Mouse (Mus musculus) heart, postnatal 0 days (tissue): Measurements from ENCODE around the gene Clip2.

ENCODE experiments used
- CTCF ChIP-seq: IDR thresholded peaks from 2 replicates; pipeline ENCODE4 v1.5.1; 2016; ENCODE audit warnings: antibody characterized with exemption, control low read depth, low read depth
- EP300 ChIP-seq: IDR thresholded peaks from 2 replicates; pipeline ENCODE4 v1.6.1; 2016; ENCODE audit warnings: antibody characterized with exemption, low read depth

DNA sequence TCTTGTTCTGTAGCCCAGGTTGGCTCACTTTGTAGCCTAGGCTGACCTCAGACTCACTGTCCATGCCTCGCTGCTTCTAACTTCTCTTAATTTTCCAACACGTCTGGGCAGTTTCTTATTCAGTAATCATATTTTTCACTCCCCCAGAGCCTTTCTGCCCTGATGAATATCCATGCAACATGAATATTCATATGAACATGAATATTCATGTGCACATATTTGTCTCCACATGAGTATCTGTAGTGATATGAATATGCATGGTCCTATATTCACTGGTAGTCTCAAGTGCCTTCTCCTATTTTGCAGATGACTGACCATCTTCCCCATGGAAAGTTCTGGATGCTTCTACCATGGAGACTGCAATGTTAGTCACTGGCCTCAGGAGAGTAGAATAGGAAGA lies 31.1 kb downstream of the Clip2 start:
- no peak for TF ChIP-seq CTCF
- TF ChIP-seq EP300: no peak
